In the genomic region with DNA sequence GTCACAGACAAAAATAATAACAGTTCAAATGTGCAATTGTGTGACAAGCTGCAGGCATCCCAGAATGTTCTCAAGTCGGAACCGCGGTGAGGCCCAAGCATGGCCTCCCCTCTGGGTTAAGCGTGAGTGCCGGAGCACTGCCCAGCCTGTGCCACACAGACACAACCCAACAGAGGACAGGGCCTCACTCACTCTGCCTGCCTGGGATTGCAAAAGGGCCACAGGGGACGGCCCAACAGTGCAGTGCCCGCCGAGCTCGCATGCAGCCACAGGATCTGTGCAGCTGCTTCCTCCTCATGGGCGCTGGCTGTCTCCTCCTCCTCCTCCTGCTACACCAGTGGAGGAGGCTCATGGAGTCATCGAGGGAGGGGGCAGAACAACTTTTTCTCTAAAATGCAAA, we compare ENCODE assay signal across 22 mouse cellular contexts.
A peak's percentile ranks its signal among the peaks of the same experiment; 100 is the strongest.
DNase-seq lines count a peak whose midpoint lies in the region; ATAC-seq and TF ChIP-seq lines count a peak whose summit lies in the region.
"Had no signal": no experiment of that assay in that cellular context is flagged by ENCODE, and none has a peak within 500 bp of the region (broad histone marks: within the 10 kb centered on the region; RNA-seq: fewer than 3 reads in every experiment).

No protein-coding gene starts in this region.

- TF ChIP-seq EP300 in lung, postnatal 0 days (IDR thresholded peaks at IDR 0.05): no peak

- H3K36me3 ChIP-seq in lung, embryonic 14.5 days (ENCODE audit: insufficient read depth): peaks cover 59% of the 10 kb centered on the region
- H3K36me3 ChIP-seq in lung, postnatal 0 days (ENCODE audit: insufficient read depth, low read length): peaks cover 4% of the 10 kb centered on the region
- peaks cover 71% of the 10 kb centered on the region for H3K36me3 ChIP-seq in limb, embryonic 10.5 days
- peaks cover 11% of the 10 kb centered on the region for H3K36me3 ChIP-seq in myocyte (ENCODE audit: control insufficient read depth, insufficient read depth)

- H3K4me2 ChIP-seq in lung, embryonic 14.5 days: no peak overlapping the region
- no peak overlapping the region for H3K4me2 ChIP-seq in lung, postnatal 0 days (replicated peaks; ENCODE audit: low read depth, low read length)
- H3K4me2 ChIP-seq in myocyte (ENCODE audit: low read depth): no peak overlapping the region
- H3K4me2 ChIP-seq: forebrain, embryonic 13.5 days; heart, embryonic 11.5 days; hindbrain, embryonic 12.5 days; hindbrain, embryonic 15.5 days had no signal

- DNase-seq in lung, embryonic 14.5 days: no peak
- DNase-seq in lung, postnatal 0 days (ENCODE audit: low spot score): no peak
- DNase-seq in urinary bladder, adult 18-20 months (ENCODE audit: low spot score in 2 of 2): peak; percentile 7 to 23
- no peak for DNase-seq in urinary bladder, postnatal 25 days (ENCODE audit: low spot score)
- no peak for DNase-seq in limb, embryonic 10.5 days (ENCODE audit: low spot score)
- no peak for DNase-seq in right cerebral cortex, postnatal 36 days (ENCODE audit: low spot score in 2 of 2)
- DNase-seq: adrenal gland, adult 8-10 months; adrenal gland, postnatal 36 days; cerebellum, adult 18-20 months; cerebellum, adult 9-10 months; cerebellum, postnatal 14 days; gastrocnemius, postnatal 10 days; gastrocnemius, postnatal 36 days; heart, adult 11 months had no signal

- no peak overlapping the region for H3K27ac ChIP-seq in lung, embryonic 14.5 days (ENCODE audit: low read depth)
- H3K27ac ChIP-seq in lung, postnatal 0 days (ENCODE audit: low read length): no peak overlapping the region
- H3K27ac ChIP-seq in limb, embryonic 10.5 days: 0 out of 2 replicates have a peak overlapping the region, but pooled peaks have one; percentile 6
- H3K27ac ChIP-seq: forebrain, embryonic 10.5 days; forebrain, embryonic 13.5 days; hindbrain, embryonic 12.5 days; hindbrain, embryonic 15.5 days had no signal

- no peaks in the 10 kb centered on the region; the same call in 1 of the 2 replicates for H3K4me1 ChIP-seq in lung, embryonic 14.5 days (ENCODE audit: insufficient read depth)
- no peaks in the 10 kb centered on the region; the same call in 1 of the 2 replicates for H3K4me1 ChIP-seq in lung, postnatal 0 days (ENCODE audit: insufficient read depth, low read depth, low read length)
- peaks cover 35% of the 10 kb centered on the region for H3K4me1 ChIP-seq in limb, embryonic 10.5 days
- H3K4me1 ChIP-seq: hindbrain, embryonic 15.5 days had no signal

- H3K27me3 ChIP-seq in lung, embryonic 14.5 days (ENCODE audit: insufficient read depth, low read length): no peaks in the 10 kb centered on the region
- H3K27me3 ChIP-seq in lung, postnatal 0 days (replicated peaks; ENCODE audit: insufficient read depth, low read length): no peaks in the 10 kb centered on the region
- H3K27me3 ChIP-seq in limb, embryonic 10.5 days (ENCODE audit: low read depth, poor library complexity, severe bottlenecking): no peaks in the 10 kb centered on the region
- no peaks in the 10 kb centered on the region for H3K27me3 ChIP-seq in myocyte (ENCODE audit: control insufficient read depth, insufficient read depth, insufficient read length)
- H3K27me3 ChIP-seq: forebrain, embryonic 13.5 days; hindbrain, embryonic 12.5 days; hindbrain, embryonic 15.5 days had no signal

- no peaks in the 10 kb centered on the region for H3K9me3 ChIP-seq in lung, embryonic 14.5 days (ENCODE audit: low read depth, low read length)
- no peaks in the 10 kb centered on the region for H3K9me3 ChIP-seq in lung, postnatal 0 days (ENCODE audit: low read length)
- no peaks in the 10 kb centered on the region for H3K9me3 ChIP-seq in limb, embryonic 10.5 days (replicated peaks)
- H3K9me3 ChIP-seq: forebrain, embryonic 10.5 days; forebrain, embryonic 13.5 days; hindbrain, embryonic 12.5 days; hindbrain, embryonic 15.5 days had no signal

- WGBS in lung, embryonic 14.5 days: 62% methylated on average over 11 of the region's 11 CpGs
- 61% methylated on average over 11 of the region's 11 CpGs for WGBS in lung, postnatal 0 days
- 93% methylated on average over 11 of the region's 11 CpGs for WGBS in limb, embryonic 10.5 days

- H3ac ChIP-seq in myocyte (ENCODE audit: control insufficient read depth, insufficient read length): no peak overlapping the region

- TF ChIP-seq POLR2A in myocyte (IDR thresholded peaks at IDR 0.05; ENCODE audit: insufficient read length, low read depth): no peak

- H3K4me3 ChIP-seq in lung, embryonic 14.5 days (ENCODE audit: low read depth, low read length): no peak overlapping the region
- no peak overlapping the region for H3K4me3 ChIP-seq in lung, postnatal 0 days (ENCODE audit: low read depth, low read length)
- H3K4me3 ChIP-seq in limb, embryonic 10.5 days: no peak overlapping the region
- H3K4me3 ChIP-seq in myocyte: no peak overlapping the region
- H3K4me3 ChIP-seq: forebrain, embryonic 10.5 days; forebrain, embryonic 13.5 days; hindbrain, embryonic 12.5 days; hindbrain, embryonic 15.5 days had no signal

- no peak for TF ChIP-seq CTCF in lung, embryonic 14.5 days (IDR thresholded peaks at IDR 0.05; ENCODE audit: low read depth)
- no peak for TF ChIP-seq CTCF in lung, postnatal 0 days (IDR thresholded peaks at IDR 0.05)

- H3K9ac ChIP-seq in lung, embryonic 14.5 days: no peak overlapping the region
- H3K9ac ChIP-seq in lung, postnatal 0 days (replicated peaks; ENCODE audit: low read depth): no peak overlapping the region
- H3K9ac ChIP-seq: forebrain, embryonic 13.5 days; hindbrain, embryonic 12.5 days; hindbrain, embryonic 15.5 days had no signal

- H3K79me2 ChIP-seq in myocyte (ENCODE audit: control insufficient read depth, insufficient read depth): no peaks in the 10 kb centered on the region

- peak; percentile 19; the same call in 1 of the 2 replicates for ATAC-seq in lung, embryonic 14.5 days (ENCODE audit: insufficient read depth)
- no peak for ATAC-seq in lung, postnatal 0 days
- ATAC-seq: CD4-positive, CD25-positive, alpha-beta regulatory T cell, adult 4 months; forebrain, embryonic 13.5 days; forebrain, embryonic 16.5 days had no signal

TF ChIP-seq in myocyte, 11 proteins besides CTCF, POLR2A, EP300 and RAD21:
- TF ChIP-seq E2F4 (IDR thresholded peaks at IDR 0.05; ENCODE audit: insufficient read depth) (no peak), REST (IDR thresholded peaks at IDR 0.05; ENCODE audit: insufficient read depth, insufficient read length) (no peak), POLR2AphosphoS2 (IDR thresholded peaks at IDR 0.05; ENCODE audit: insufficient read length, low read depth) (peak; percentile 29)

Comparison
In these comparisons a context has a peak if more than half of its experiments do, and no peak if none do; other contexts are left out.
1. DNase-seq: peak in urinary bladder, adult 18-20 months (2 of 2); none in lung, embryonic 14.5 days (single experiment), lung, postnatal 0 days (single experiment), urinary bladder, postnatal 25 days (single experiment), limb, embryonic 10.5 days (single experiment) and right cerebral cortex, postnatal 36 days (0 of 2).